Mouse (Mus musculus) frontal cortex, postnatal 25 days (tissue): Measurements from ENCODE around the gene Prmt1.
A peak's percentile ranks its signal among the peaks of the same experiment; 100 is the strongest.

ENCODE experiments used
- DNase-seq, 2 experiments: peaks; one replicate each; pipeline ENCODE4 v3.0.0; 2022; ENCODE audit warnings: low spot score in 2 of 2

The Prmt1 gene

GRCm38 (mm10) chr7:44978300-44978699 is 8.1 kb downstream of the Prmt1 start:
- DNase-seq = no peak

- no peak for DNase-seq
Observed at GRCm38 (mm10) chr7:44975117-44975419, 11.3 kb downstream of the Prmt1 start.

- peak; percentile 74 to 78 for DNase-seq
Observed at GRCm38 (mm10) chr7:44974383-44975116, 11.8 kb downstream of the Prmt1 start, which contains the start of gene Cpt1c. Gene Cpt1c (minus strand): TSS chr7:44974851.

GRCm38 (mm10) chr7:44973415-44974130 is 12.8 kb downstream of the Prmt1 start:
- no peak for DNase-seq

- DNase-seq = no peak
Observed at GRCm38 (mm10) chr7:44971142-44971541, 15.2 kb downstream of the Prmt1 start.

GRCm38 (mm10) chr7:44970231-44970691 is 16.1 kb downstream of the Prmt1 start:
- DNase-seq = peak; percentile 52 to 67

- no peak for DNase-seq
Observed at GRCm38 (mm10) chr7:44966638-44967037, 19.7 kb downstream of the Prmt1 start.

- DNase-seq = no peak
Observed at GRCm38 (mm10) chr7:44965975-44966374, 20.4 kb downstream of the Prmt1 start.

GRCm38 (mm10) chr7:44964990-44965389 is 21.4 kb downstream of the Prmt1 start:
- no peak for DNase-seq

GRCm38 (mm10) chr7:44962831-44963230 is 23.5 kb downstream of the Prmt1 start:
- no peak for DNase-seq

- no peak for DNase-seq
Observed at GRCm38 (mm10) chr7:44962337-44962736, 24.0 kb downstream of the Prmt1 start.

- DNase-seq = no peak
Observed at GRCm38 (mm10) chr7:44960512-44960910, 25.9 kb downstream of the Prmt1 start.

GRCm38 (mm10) chr7:44959874-44960511 is 26.4 kb downstream of the Prmt1 start:
- DNase-seq = no peak

GRCm38 (mm10) chr7:44959281-44959680 is 27.1 kb downstream of the Prmt1 start:
- no peak for DNase-seq

- DNase-seq = no peak
Observed at GRCm38 (mm10) chr7:44958208-44958607, 28.2 kb downstream of the Prmt1 start.

GRCm38 (mm10) chr7:44957183-44957835 is 29.1 kb downstream of the Prmt1 start:
- DNase-seq = no peak

- no peak for DNase-seq
Observed at GRCm38 (mm10) chr7:44956266-44956665, 30.1 kb downstream of the Prmt1 start.

- no peak for DNase-seq
Observed at GRCm38 (mm10) chr7:44955628-44956027, 30.7 kb downstream of the Prmt1 start.

- no peak for DNase-seq
Observed at GRCm38 (mm10) chr7:44954091-44954885, 32.1 kb downstream of the Prmt1 start.

- no peak for DNase-seq
Observed at GRCm38 (mm10) chr7:44953561-44953960, 32.8 kb downstream of the Prmt1 start.

- peak; percentile 57 to 73 for DNase-seq
Observed at GRCm38 (mm10) chr7:44952611-44953306, 33.6 kb downstream of the Prmt1 start.
